Mouse (Mus musculus) gonadal fat pad, adult 2 months (tissue): ENCODE data around the gene Tmprss5. TPM values are rescaled to one million over a fixed set of nuclear protein-coding genes. Genes with fewer than 3 reads are reported as not detected.

ENCODE experiments used
- polyA plus RNA-seq: library from polyadenylated mRNA; depleted of rRNA; stranded (reverse); fragments of >200 nt; gene quantifications from 2 replicates; pipeline ENCODE4 v1.2.3, GENCODE M21; 2012; rRNA removed

Tmprss5 gene
- polyA plus RNA-seq, 1 experiment: 0.63 TPM

Other genes with a start within 250 kb of the Tmprss5 start
- 22.4 and 26.2 TPM in 2 replicates for gene Zbtb16, start 245.0 kb upstream of the Tmprss5 start, polyA plus RNA-seq
- not detected in 2 replicates for gene Htr3a, start 170.2 kb upstream of the Tmprss5 start, polyA plus RNA-seq
- gene Htr3b, start 116.3 kb upstream of the Tmprss5 start, polyA plus RNA-seq: not detected in 2 replicates
- 5.8 and 6.0 TPM in 2 replicates for gene Usp28, start 95.9 kb upstream of the Tmprss5 start, polyA plus RNA-seq
- gene Zw10, start 25.6 kb upstream of the Tmprss5 start, polyA plus RNA-seq: 9.4 and 11.1 TPM in 2 replicates
- gene Gm4894, start 169.3 kb downstream of the Tmprss5 start, polyA plus RNA-seq: not detected in 2 replicates